In genomic region chr5:111368576-111368975, GRCm38 (mm10) we compare ENCODE assay signal across 13 mouse cellular contexts. TPM values are rescaled to one million over a fixed set of nuclear protein-coding genes. Genes with fewer than 3 reads are reported as not detected.
DNase-seq lines count a peak whose midpoint lies in the region; ATAC-seq and TF ChIP-seq lines count a peak whose summit lies in the region.
"Had no signal": no experiment of that assay in that cellular context is flagged by ENCODE, and none has a peak within 500 bp of the region (broad histone marks: within the 10 kb centered on the region; RNA-seq: fewer than 3 reads in every experiment).

No protein-coding gene starts in this region.

- no peak overlapping the region for H3K4me3 ChIP-seq in embryonic facial prominence, embryonic 15.5 days (replicated peaks)
- no peak overlapping the region for H3K4me3 ChIP-seq in hindbrain, embryonic 13.5 days
- no peak overlapping the region for H3K4me3 ChIP-seq in midbrain, embryonic 16.5 days (ENCODE audit: low read depth, low read length)
- H3K4me3 ChIP-seq in intestine, embryonic 15.5 days (replicated peaks): no peak overlapping the region

- WGBS in embryonic facial prominence, embryonic 15.5 days: 68% methylated on average over 5 of the region's 5 CpGs
- WGBS in hindbrain, embryonic 13.5 days: 25% methylated on average over 5 of the region's 5 CpGs
- 23% methylated on average over 5 of the region's 5 CpGs for WGBS in midbrain, embryonic 16.5 days
- WGBS in intestine, embryonic 15.5 days: 83% methylated on average over 5 of the region's 5 CpGs

- peak; percentile 49; the same call in 1 of the 2 replicates for ATAC-seq in embryonic facial prominence, embryonic 15.5 days (ENCODE audit: insufficient number of reproducible peaks, low FRiP score, low TSS enrichment, low read depth)
- ATAC-seq in hindbrain, embryonic 13.5 days (ENCODE audit: low FRiP score): peak; percentile 73
- peak; percentile 72 for ATAC-seq in midbrain, embryonic 16.5 days
- ATAC-seq in intestine, embryonic 15.5 days: no peak

- peaks cover 23% of the 10 kb centered on the region for H3K4me1 ChIP-seq in embryonic facial prominence, embryonic 15.5 days
- peaks cover 42% of the 10 kb centered on the region for H3K4me1 ChIP-seq in hindbrain, embryonic 13.5 days (replicated peaks)
- H3K4me1 ChIP-seq in midbrain, embryonic 16.5 days (ENCODE audit: control insufficient read depth, insufficient read depth, low read length): peaks cover 33% of the 10 kb centered on the region
- no peaks in the 10 kb centered on the region; the same call in 1 of the 2 replicates for H3K4me1 ChIP-seq in intestine, embryonic 15.5 days (replicated peaks)

- H3K36me3 ChIP-seq in embryonic facial prominence, embryonic 15.5 days: peaks cover 43% of the 10 kb centered on the region
- peaks cover 27% of the 10 kb centered on the region for H3K36me3 ChIP-seq in hindbrain, embryonic 13.5 days
- H3K36me3 ChIP-seq in midbrain, embryonic 16.5 days (ENCODE audit: control insufficient read depth, insufficient read depth, low read length): peaks cover 10% of the 10 kb centered on the region; the same call in 1 of the 2 replicates
- H3K36me3 ChIP-seq in intestine, embryonic 15.5 days: peaks cover 25% of the 10 kb centered on the region

- no peaks in the 10 kb centered on the region for H3K9me3 ChIP-seq in embryonic facial prominence, embryonic 15.5 days (replicated peaks)
- H3K9me3 ChIP-seq in hindbrain, embryonic 13.5 days: no peaks in the 10 kb centered on the region
- H3K9me3 ChIP-seq in midbrain, embryonic 16.5 days (replicated peaks; ENCODE audit: control insufficient read depth, low read length, poor library complexity, severe bottlenecking): no peaks in the 10 kb centered on the region
- H3K9me3 ChIP-seq in intestine, embryonic 15.5 days: no peaks in the 10 kb centered on the region

- no peak for TF ChIP-seq POLR2A in brain, embryonic 14.5 days (IDR thresholded peaks at IDR 0.05; ENCODE audit: borderline replicate concordance, extremely low read depth, insufficient read depth, insufficient read length, poor library complexity, severe bottlenecking)

- H3K4me2 ChIP-seq in embryonic facial prominence, embryonic 15.5 days (replicated peaks): no peak overlapping the region
- H3K4me2 ChIP-seq in hindbrain, embryonic 13.5 days: no peak overlapping the region
- no peak overlapping the region for H3K4me2 ChIP-seq in midbrain, embryonic 16.5 days (ENCODE audit: low read length)
- H3K4me2 ChIP-seq in intestine, embryonic 15.5 days (replicated peaks): no peak overlapping the region

- peak; percentile 95 for DNase-seq in brain, embryonic 14.5 days (ENCODE audit: low read depth)
- DNase-seq in adrenal gland, postnatal 36 days: no peak
- no peak for DNase-seq in right cerebral cortex, postnatal 14 days
- DNase-seq: adrenal gland, postnatal 25 days; cerebellum, adult 8-10 months; kidney, adult 18-20 months; left cerebral cortex, postnatal 4 days had no signal

- H3K27me3 ChIP-seq in embryonic facial prominence, embryonic 15.5 days: no peaks in the 10 kb centered on the region
- H3K27me3 ChIP-seq in hindbrain, embryonic 13.5 days: no peaks in the 10 kb centered on the region
- no peaks in the 10 kb centered on the region for H3K27me3 ChIP-seq in midbrain, embryonic 16.5 days (ENCODE audit: control insufficient read depth, insufficient read depth, low read depth, low read length)
- H3K27me3 ChIP-seq in intestine, embryonic 15.5 days (replicated peaks): no peaks in the 10 kb centered on the region

- no peak overlapping the region for H3K9ac ChIP-seq in embryonic facial prominence, embryonic 15.5 days
- H3K9ac ChIP-seq in hindbrain, embryonic 13.5 days: peak overlapping the region; percentile 39; the same call in 1 of the 2 replicates
- H3K9ac ChIP-seq in midbrain, embryonic 16.5 days (ENCODE audit: low read depth, low read length): no peak overlapping the region
- H3K9ac ChIP-seq in intestine, embryonic 15.5 days: no peak overlapping the region

- TF ChIP-seq CTCF in brain, embryonic 14.5 days (IDR thresholded peaks at IDR 0.05; ENCODE audit: borderline replicate concordance, extremely low read depth, insufficient read depth, insufficient read length): no peak

- no peak overlapping the region; the same call in 1 of the 2 replicates for H3K27ac ChIP-seq in embryonic facial prominence, embryonic 15.5 days (replicated peaks)
- H3K27ac ChIP-seq in hindbrain, embryonic 13.5 days: peak overlapping the region; percentile 89
- H3K27ac ChIP-seq in midbrain, embryonic 16.5 days (ENCODE audit: low read length): peak overlapping the region; percentile 75
- H3K27ac ChIP-seq in intestine, embryonic 15.5 days: no peak overlapping the region
- H3K27ac ChIP-seq: macrophage had no signal

RNA-seq across cellular contexts. Expression of gene Pitpnb, which starts 38.0 kb away (rescaled TPM):
- 73.3 and 86.5 TPM in 2 replicates for polyA plus RNA-seq in brain, embryonic 14.5 days (2012; rRNA removed)
- 101 and 104 TPM in 2 replicates for polyA plus RNA-seq in embryonic facial prominence, embryonic 15.5 days (2015; fragmentation: Nextera tagmentation; extraction: Ambion mirVana)
- polyA plus RNA-seq in hindbrain, embryonic 13.5 days (2015; fragmentation: Nextera tagmentation; extraction: Ambion mirVana): 96.3 and 96.8 TPM in 2 replicates
- 96.9 and 98.7 TPM in 2 replicates for polyA plus RNA-seq in midbrain, embryonic 16.5 days (2015; fragmentation: Nextera tagmentation; extraction: Ambion mirVana)
- polyA plus RNA-seq in intestine, embryonic 15.5 days (2015; fragmentation: Nextera tagmentation; extraction: Ambion mirVana): 93.6 and 94.2 TPM in 2 replicates
- total RNA-seq in adrenal gland, postnatal 36 days (2021): 10 to 100 TPM; 74.2 to 74.8 TPM

RNA-seq across cellular contexts. Expression of gene Mn1, which starts 48.6 kb away (rescaled TPM):
- 46.8 and 54.3 TPM in 2 replicates for polyA plus RNA-seq in brain, embryonic 14.5 days (2012; rRNA removed)
- polyA plus RNA-seq in embryonic facial prominence, embryonic 15.5 days (2015; fragmentation: Nextera tagmentation; extraction: Ambion mirVana): 34.1 and 39.3 TPM in 2 replicates
- polyA plus RNA-seq in hindbrain, embryonic 13.5 days (2015; fragmentation: Nextera tagmentation; extraction: Ambion mirVana): 46.7 and 49.2 TPM in 2 replicates
- polyA plus RNA-seq in midbrain, embryonic 16.5 days (2015; fragmentation: Nextera tagmentation; extraction: Ambion mirVana): 41.6 and 50.3 TPM in 2 replicates
- 8.0 and 8.7 TPM in 2 replicates for polyA plus RNA-seq in intestine, embryonic 15.5 days (2015; fragmentation: Nextera tagmentation; extraction: Ambion mirVana)
- total RNA-seq in adrenal gland, postnatal 36 days (2021): 1 to 10 TPM; 3.2 to 4.7 TPM
- total RNA-seq: neutrophil, adult 5-6 weeks had no signal
- polyA plus RNA-seq: macrophage had no signal

Comparison
In these comparisons a context has a peak if more than half of its experiments do, and no peak if none do; other contexts are left out.
1. H3K27ac ChIP-seq: peak in hindbrain, embryonic 13.5 days (single experiment) and midbrain, embryonic 16.5 days (single experiment); none in embryonic facial prominence, embryonic 15.5 days (single experiment) and intestine, embryonic 15.5 days (single experiment).